ENCODE assay signal across 11 mouse cellular contexts in the genomic region with DNA sequence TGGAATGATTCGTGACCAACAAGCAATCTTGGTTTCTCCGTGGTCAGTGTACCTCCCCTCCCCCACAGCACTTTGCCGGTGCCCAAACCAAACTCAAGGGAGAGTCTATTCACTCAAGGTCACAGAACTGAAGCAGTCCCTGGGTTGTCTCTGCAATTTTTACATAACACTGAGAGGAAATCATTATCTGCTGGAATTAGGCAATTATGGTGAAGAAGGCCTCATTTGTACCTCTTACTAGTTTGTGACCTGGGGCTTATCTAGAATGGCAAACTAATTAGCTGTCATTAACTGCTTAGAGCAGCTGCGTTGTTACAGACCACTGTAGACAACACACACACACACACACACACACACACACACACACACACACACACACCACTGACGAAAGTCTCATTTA.
DNase-seq lines count a peak whose midpoint lies in the region; ATAC-seq and TF ChIP-seq lines count a peak whose summit lies in the region.
"Had no signal": no experiment of that assay in that cellular context is flagged by ENCODE, and none has a peak within 500 bp of the region (broad histone marks: within the 10 kb centered on the region; RNA-seq: fewer than 3 reads in every experiment).

No protein-coding gene starts in this region.

- TF ChIP-seq CTCF in ES-Bruce4 (IDR thresholded peaks at IDR 0.05; ENCODE audit: low read depth, low read length): no peak

- 0 out of 2 replicates have a peak, but pooled peaks cover under 1% of the 10 kb centered on the region for H3K36me3 ChIP-seq in heart, embryonic 15.5 days
- H3K36me3 ChIP-seq in ES-Bruce4 (ENCODE audit: control insufficient read depth, insufficient read depth, low read length, poor library complexity, severe bottlenecking): no peaks in the 10 kb centered on the region
- H3K36me3 ChIP-seq: embryonic facial prominence, embryonic 15.5 days had no signal

- 29% methylated on average over 5 of the region's 5 CpGs for WGBS in heart, embryonic 15.5 days

- no peak for ATAC-seq in heart, embryonic 15.5 days (replicated peaks; ENCODE audit: insufficient number of reproducible peaks, insufficient read depth, low FRiP score, low read depth)

- H3K9me3 ChIP-seq in heart, embryonic 15.5 days (replicated peaks): no peaks in the 10 kb centered on the region
- no peaks in the 10 kb centered on the region for H3K9me3 ChIP-seq in ES-Bruce4 (replicated peaks; ENCODE audit: control insufficient read depth, insufficient read depth, low read length, poor library complexity, severe bottlenecking)
- H3K9me3 ChIP-seq: embryonic facial prominence, embryonic 15.5 days; liver, embryonic 15.5 days; megakaryocyte, embryonic 14.5 days had no signal

- H3K4me3 ChIP-seq in heart, embryonic 15.5 days: no peak overlapping the region
- H3K4me3 ChIP-seq in ES-Bruce4 (ENCODE audit: low read depth, low read length): no peak overlapping the region

- intact Hi-C loops in heart, postnatal 36 days (cut with DNase I): no loop called here

- peaks cover 21% of the 10 kb centered on the region for H3K4me1 ChIP-seq in heart, embryonic 15.5 days (replicated peaks)
- peaks cover 2% of the 10 kb centered on the region for H3K4me1 ChIP-seq in ES-Bruce4 (ENCODE audit: control insufficient read depth, insufficient read depth, low read length)

- DNase-seq in heart, postnatal 36 days: no peak
- DNase-seq in MN1 (ENCODE audit: low spot score): peak; percentile 42
- DNase-seq in induced T-regulatory cell, adult 2 months (ENCODE audit: low read depth): peak; percentile 9
- no peak for DNase-seq in kidney, adult 9 months
- no peak for DNase-seq in right cerebral cortex, postnatal 4 days
- DNase-seq: gastrocnemius, postnatal 25 days had no signal

- peak overlapping the region; percentile 86 for H3K27ac ChIP-seq in heart, embryonic 15.5 days
- peak overlapping the region; percentile 65 for H3K27ac ChIP-seq in ES-Bruce4 (ENCODE audit: insufficient read depth, low read length)
- H3K27ac ChIP-seq: embryonic facial prominence, embryonic 15.5 days had no signal

- no peak overlapping the region for H3K4me2 ChIP-seq in heart, embryonic 15.5 days

- H3K27me3 ChIP-seq in heart, embryonic 15.5 days: no peaks in the 10 kb centered on the region
- no peaks in the 10 kb centered on the region for H3K27me3 ChIP-seq in ES-Bruce4 (ENCODE audit: control insufficient read depth, insufficient read depth, low read length, poor library complexity, severe bottlenecking)
- H3K27me3 ChIP-seq: embryonic facial prominence, embryonic 15.5 days; liver, embryonic 15.5 days; megakaryocyte, embryonic 14.5 days had no signal

- no peak; the same call in 1 of the 2 replicates for TF ChIP-seq EP300 in ES-Bruce4 (IDR thresholded peaks at IDR 0.05; ENCODE audit: insufficient read depth, low read depth, low read length)

- no peak for TF ChIP-seq POLR2A in ES-Bruce4 (IDR thresholded peaks at IDR 0.05; ENCODE audit: insufficient read depth, low read length)

- peak overlapping the region; percentile 47; the same call in 1 of the 2 replicates for H3K9ac ChIP-seq in heart, embryonic 15.5 days
- H3K9ac ChIP-seq in ES-Bruce4 (ENCODE audit: low read depth, poor library complexity, severe bottlenecking): no peak overlapping the region
- H3K9ac ChIP-seq: liver, embryonic 15.5 days had no signal

Comparison
In these comparisons a context has a peak if more than half of its experiments do, and no peak if none do; other contexts are left out.
1. DNase-seq: peak in MN1 (single experiment) and induced T-regulatory cell, adult 2 months (single experiment); none in heart, postnatal 36 days (0 of 2), kidney, adult 9 months (single experiment) and right cerebral cortex, postnatal 4 days (single experiment).